Mouse (Mus musculus): Measurements from ENCODE around the gene Mybph. TPM values are rescaled to one million over a fixed set of nuclear protein-coding genes. Genes with fewer than 3 reads are reported as not detected.

The Mybph gene
- polyA plus RNA-seq, 1 experiment from 2014 or later = not detected

- WGBS = 85% methylated on average over 5 of the region's 5 CpGs
- no peaks in the 10 kb centered on the region for H3K27me3 ChIP-seq (replicated peaks; ENCODE audit: control insufficient read depth, insufficient read depth, low read length)
- H3K9me3 ChIP-seq (ENCODE audit: control insufficient read depth, low read length) = no peaks in the 10 kb centered on the region
These were observed 26.4 kb downstream of the Mybph start for GRCm38 (mm10) chr1:134219608-134220007.

GRCm38 (mm10) chr1:134221172-134221571, 27.9 kb downstream of the Mybph start:
- no peak for ATAC-seq (replicated peaks; ENCODE audit: low FRiP score, low TSS enrichment, low read depth)
- H3K9ac ChIP-seq (ENCODE audit: low read length) = no peak overlapping the region
- H3K27ac ChIP-seq (ENCODE audit: low read depth) = no peak overlapping the region
- H3K36me3 ChIP-seq (ENCODE audit: control insufficient read depth, insufficient read depth, low read length) = no peaks in the 10 kb centered on the region
- no peaks in the 10 kb centered on the region for H3K9me3 ChIP-seq (ENCODE audit: control insufficient read depth, low read length)
- no peak for DNase-seq (ENCODE audit: low spot score)
- 84% methylated on average over 1 of the region's 1 CpGs for WGBS
- no peak overlapping the region for H3K4me2 ChIP-seq (ENCODE audit: low read length)
- H3K27me3 ChIP-seq (replicated peaks; ENCODE audit: control insufficient read depth, insufficient read depth, low read length) = no peaks in the 10 kb centered on the region
- H3K4me3 ChIP-seq (ENCODE audit: low read depth, low read length) = no peak overlapping the region
- peaks cover 3% of the 10 kb centered on the region; the same call in 1 of the 2 replicates for H3K4me1 ChIP-seq (replicated peaks; ENCODE audit: control insufficient read depth, insufficient read depth, low read length)

More at GRCm38 (mm10) chr1:134219608-134220007, 26.4 kb downstream of the Mybph start:
- Histone ChIP-seq H3K4me1 (replicated peaks; ENCODE audit: control insufficient read depth, insufficient read depth, low read length) (peaks cover 10% of the 10 kb centered on the region), H3K4me2 (ENCODE audit: low read length) (no peak overlapping the region), H3K9ac (ENCODE audit: low read length) (no peak overlapping the region), H3K4me3 (ENCODE audit: low read depth, low read length) (no peak overlapping the region), H3K27ac (ENCODE audit: low read depth) (no peak overlapping the region), H3K36me3 (ENCODE audit: control insufficient read depth, insufficient read depth, low read length) (no peaks in the 10 kb centered on the region)
- ATAC-seq (replicated peaks; ENCODE audit: low FRiP score, low TSS enrichment, low read depth) (no peak), DNase-seq (ENCODE audit: low spot score) (no peak)

- H3K4me1 ChIP-seq (replicated peaks; ENCODE audit: control insufficient read depth, insufficient read depth, low read length) = no peaks in the 10 kb centered on the region
- H3K4me3 ChIP-seq (ENCODE audit: low read depth, low read length) = no peak overlapping the region
- WGBS = 52% methylated on average over 8 of the region's 8 CpGs
- H3K27ac ChIP-seq (ENCODE audit: low read depth) = no peak overlapping the region
- ATAC-seq (replicated peaks; ENCODE audit: low FRiP score, low TSS enrichment, low read depth) (no peak; the same call in 1 of the 2 replicates), DNase-seq (ENCODE audit: low spot score) (no peak)
- H3K9ac ChIP-seq (ENCODE audit: low read length) = no peak overlapping the region
- no peak overlapping the region for H3K4me2 ChIP-seq (ENCODE audit: low read length)
- no peaks in the 10 kb centered on the region for H3K27me3 ChIP-seq (replicated peaks; ENCODE audit: control insufficient read depth, insufficient read depth, low read length)
- no peaks in the 10 kb centered on the region for H3K9me3 ChIP-seq (ENCODE audit: control insufficient read depth, low read length)
- no peaks in the 10 kb centered on the region for H3K36me3 ChIP-seq (ENCODE audit: control insufficient read depth, insufficient read depth, low read length)
These were observed 29.1 kb downstream of the Mybph start for GRCm38 (mm10) chr1:134222122-134223055.

DNA sequence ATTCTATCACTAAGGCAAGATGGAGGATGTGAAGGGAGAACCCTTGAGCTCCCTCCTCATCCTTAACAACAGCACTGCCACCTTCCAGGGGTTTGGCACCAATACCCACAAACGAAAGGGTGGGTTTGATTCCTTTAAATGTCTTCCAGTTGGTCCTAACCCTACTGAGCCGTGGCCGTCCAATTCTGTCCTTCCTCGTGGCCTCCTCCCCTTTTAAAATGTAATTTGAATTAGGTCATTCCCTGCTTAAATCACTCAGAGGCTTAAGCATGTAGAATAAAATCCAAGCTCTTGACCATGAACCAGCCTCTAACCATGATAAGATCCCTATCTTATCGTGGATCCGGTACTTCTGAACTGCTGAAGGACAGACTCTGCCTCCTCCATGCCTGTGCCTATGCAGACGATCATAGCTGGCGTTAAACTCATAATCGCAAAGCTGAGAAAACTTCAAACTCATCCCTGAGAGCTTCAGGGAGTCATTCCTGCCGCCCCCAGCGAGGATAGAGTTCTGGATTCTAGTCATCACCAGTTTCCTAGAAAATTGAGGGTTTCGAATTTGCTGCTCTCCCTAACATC, 31.5 kb downstream of the Mybph start:
- DNase-seq (ENCODE audit: low spot score) = no peak
- H3K27ac ChIP-seq (ENCODE audit: low read depth) = no peak overlapping the region
- no peaks in the 10 kb centered on the region for H3K27me3 ChIP-seq (replicated peaks; ENCODE audit: control insufficient read depth, insufficient read depth, low read length)
- no peak overlapping the region for H3K4me2 ChIP-seq (ENCODE audit: low read length)
- no peaks in the 10 kb centered on the region for H3K4me1 ChIP-seq (replicated peaks; ENCODE audit: control insufficient read depth, insufficient read depth, low read length)
- no peaks in the 10 kb centered on the region for H3K36me3 ChIP-seq (ENCODE audit: control insufficient read depth, insufficient read depth, low read length)
- no peak for ATAC-seq (replicated peaks; ENCODE audit: low FRiP score, low TSS enrichment, low read depth)
- no peak overlapping the region for H3K9ac ChIP-seq (ENCODE audit: low read length)
- H3K9me3 ChIP-seq (ENCODE audit: control insufficient read depth, low read length) = no peaks in the 10 kb centered on the region
- no peak overlapping the region for H3K4me3 ChIP-seq (ENCODE audit: low read depth, low read length)
- WGBS = 81% methylated on average over 12 of the region's 12 CpGs

DNA sequence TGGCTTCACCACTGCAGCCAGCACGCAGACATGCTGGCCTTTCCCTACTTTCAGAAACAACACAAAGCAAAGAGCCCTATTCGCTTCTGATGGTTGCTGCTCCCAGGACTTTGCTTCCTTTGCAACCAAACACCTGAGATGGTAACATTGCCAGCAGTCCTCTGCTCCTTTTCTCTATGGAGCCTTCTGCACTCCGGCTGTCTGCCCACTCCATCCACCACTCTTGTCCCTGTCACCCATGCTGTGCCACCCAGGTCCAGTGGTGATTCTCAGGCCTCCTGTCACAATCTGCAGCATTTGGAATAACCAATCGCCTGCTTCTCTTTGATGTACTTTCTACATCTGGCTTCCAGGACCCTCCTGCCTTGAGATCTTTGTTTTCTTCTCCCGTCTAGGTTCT, 32.1 kb downstream of the Mybph start:
- 92% methylated on average over 5 of the region's 5 CpGs for WGBS
- Histone ChIP-seq H3K9me3 (ENCODE audit: control insufficient read depth, low read length) (no peaks in the 10 kb centered on the region), H3K4me3 (ENCODE audit: low read depth, low read length) (no peak overlapping the region), H3K27ac (ENCODE audit: low read depth) (no peak overlapping the region), H3K4me1 (replicated peaks; ENCODE audit: control insufficient read depth, insufficient read depth, low read length) (no peaks in the 10 kb centered on the region), H3K27me3 (replicated peaks; ENCODE audit: control insufficient read depth, insufficient read depth, low read length) (no peaks in the 10 kb centered on the region), H3K9ac (ENCODE audit: low read length) (no peak overlapping the region), H3K36me3 (ENCODE audit: control insufficient read depth, insufficient read depth, low read length) (no peaks in the 10 kb centered on the region), H3K4me2 (ENCODE audit: low read length) (no peak overlapping the region)
- ATAC-seq (replicated peaks; ENCODE audit: low FRiP score, low TSS enrichment, low read depth) (no peak), DNase-seq (ENCODE audit: low spot score) (no peak)

GRCm38 (mm10) chr1:134226739-134227138, 33.5 kb downstream of the Mybph start:
- no peaks in the 10 kb centered on the region for H3K9me3 ChIP-seq (ENCODE audit: control insufficient read depth, low read length)
- DNase-seq (ENCODE audit: low spot score) = no peak
- H3K9ac ChIP-seq (ENCODE audit: low read length) = no peak overlapping the region
- H3K4me1 ChIP-seq (replicated peaks; ENCODE audit: control insufficient read depth, insufficient read depth, low read length) = no peaks in the 10 kb centered on the region
- H3K36me3 ChIP-seq (ENCODE audit: control insufficient read depth, insufficient read depth, low read length) = no peaks in the 10 kb centered on the region
- H3K27me3 ChIP-seq (replicated peaks; ENCODE audit: control insufficient read depth, insufficient read depth, low read length) = no peaks in the 10 kb centered on the region
- no peak for ATAC-seq (replicated peaks; ENCODE audit: low FRiP score, low TSS enrichment, low read depth)
- 62% methylated on average over 8 of the region's 8 CpGs for WGBS
- no peak overlapping the region for H3K27ac ChIP-seq (ENCODE audit: low read depth)
- H3K4me3 ChIP-seq (ENCODE audit: low read depth, low read length) = no peak overlapping the region
- H3K4me2 ChIP-seq (ENCODE audit: low read length) = no peak overlapping the region

DNA sequence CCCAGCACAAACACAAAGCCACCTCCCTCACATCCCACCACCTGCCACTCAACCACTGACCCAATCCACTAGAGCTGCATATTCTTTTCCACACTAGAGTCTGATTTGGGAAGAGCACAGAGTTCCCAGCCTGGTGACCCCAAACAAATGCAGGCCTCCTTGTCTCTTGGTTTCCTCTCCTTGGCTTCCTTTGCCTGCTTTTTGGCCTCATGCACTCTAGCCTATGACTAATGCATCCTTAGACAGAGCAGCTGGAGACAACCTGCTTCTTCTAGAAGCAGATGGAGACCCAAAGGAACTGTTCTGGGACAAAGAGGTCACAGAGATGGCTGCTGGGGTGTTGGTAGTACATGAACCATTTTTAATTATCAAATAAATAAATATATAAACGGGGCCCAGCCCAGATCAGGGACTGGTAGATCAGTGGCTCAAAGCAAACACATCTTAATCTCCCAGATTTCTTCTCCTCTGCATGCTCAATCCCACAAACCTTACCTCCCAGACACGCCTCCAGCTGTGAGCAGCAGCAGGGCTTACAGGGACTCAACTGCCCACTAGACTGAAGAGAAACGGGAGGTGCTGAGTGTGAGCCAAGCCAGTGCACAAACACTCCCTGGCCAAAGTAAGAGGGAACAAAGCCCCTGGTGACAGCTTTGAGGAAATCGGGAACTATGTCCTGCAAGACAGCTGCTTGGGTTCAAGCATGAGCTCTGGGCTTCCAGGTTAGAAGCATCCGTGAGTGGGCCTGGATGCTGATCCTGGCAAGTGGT, 36.7 kb downstream of the Mybph start:
- H3K4me1 ChIP-seq (replicated peaks; ENCODE audit: control insufficient read depth, insufficient read depth, low read length) = no peaks in the 10 kb centered on the region; the same call in none of the 2 replicates
- no peak for DNase-seq (ENCODE audit: low spot score)
- no peak overlapping the region for H3K4me2 ChIP-seq (ENCODE audit: low read length)
- H3K27me3 ChIP-seq (replicated peaks; ENCODE audit: control insufficient read depth, insufficient read depth, low read length) = peaks cover 19% of the 10 kb centered on the region
- WGBS = 70% methylated on average over 5 of the region's 5 CpGs
- H3K9ac ChIP-seq (ENCODE audit: low read length) = no peak overlapping the region
- no peaks in the 10 kb centered on the region for H3K9me3 ChIP-seq (ENCODE audit: control insufficient read depth, low read length)
- H3K4me3 ChIP-seq (ENCODE audit: low read depth, low read length) = no peak overlapping the region
- no peaks in the 10 kb centered on the region for H3K36me3 ChIP-seq (ENCODE audit: control insufficient read depth, insufficient read depth, low read length)
- H3K27ac ChIP-seq (ENCODE audit: low read depth) = no peak overlapping the region
- no peak for ATAC-seq (replicated peaks; ENCODE audit: low FRiP score, low TSS enrichment, low read depth)

GRCm38 (mm10) chr1:134230638-134231228, 37.5 kb downstream of the Mybph start:
- DNase-seq (ENCODE audit: low spot score) (no peak), ATAC-seq (replicated peaks; ENCODE audit: low FRiP score, low TSS enrichment, low read depth) (no peak)
- Histone ChIP-seq H3K4me3 (ENCODE audit: low read depth, low read length) (no peak overlapping the region), H3K4me2 (ENCODE audit: low read length) (no peak overlapping the region), H3K4me1 (replicated peaks; ENCODE audit: control insufficient read depth, insufficient read depth, low read length) (peaks cover 5% of the 10 kb centered on the region), H3K36me3 (ENCODE audit: control insufficient read depth, insufficient read depth, low read length) (no peaks in the 10 kb centered on the region), H3K9ac (ENCODE audit: low read length) (no peak overlapping the region), H3K27ac (ENCODE audit: low read depth) (no peak overlapping the region), H3K9me3 (ENCODE audit: control insufficient read depth, low read length) (no peaks in the 10 kb centered on the region), H3K27me3 (replicated peaks; ENCODE audit: control insufficient read depth, insufficient read depth, low read length) (peaks cover 26% of the 10 kb centered on the region)
- 85% methylated on average over 10 of the region's 10 CpGs for WGBS

Data from intestine, embryonic 14.5 days (tissue).